Mouse (Mus musculus) liver (tissue): ENCODE results near the gene Prep.

Experiments used
- DNase-seq: peaks from one replicate; pipeline ENCODE4 v3.0.0-alpha.2; 2020; ENCODE audit warnings: mixed read lengths

Gene Prep

DNA sequence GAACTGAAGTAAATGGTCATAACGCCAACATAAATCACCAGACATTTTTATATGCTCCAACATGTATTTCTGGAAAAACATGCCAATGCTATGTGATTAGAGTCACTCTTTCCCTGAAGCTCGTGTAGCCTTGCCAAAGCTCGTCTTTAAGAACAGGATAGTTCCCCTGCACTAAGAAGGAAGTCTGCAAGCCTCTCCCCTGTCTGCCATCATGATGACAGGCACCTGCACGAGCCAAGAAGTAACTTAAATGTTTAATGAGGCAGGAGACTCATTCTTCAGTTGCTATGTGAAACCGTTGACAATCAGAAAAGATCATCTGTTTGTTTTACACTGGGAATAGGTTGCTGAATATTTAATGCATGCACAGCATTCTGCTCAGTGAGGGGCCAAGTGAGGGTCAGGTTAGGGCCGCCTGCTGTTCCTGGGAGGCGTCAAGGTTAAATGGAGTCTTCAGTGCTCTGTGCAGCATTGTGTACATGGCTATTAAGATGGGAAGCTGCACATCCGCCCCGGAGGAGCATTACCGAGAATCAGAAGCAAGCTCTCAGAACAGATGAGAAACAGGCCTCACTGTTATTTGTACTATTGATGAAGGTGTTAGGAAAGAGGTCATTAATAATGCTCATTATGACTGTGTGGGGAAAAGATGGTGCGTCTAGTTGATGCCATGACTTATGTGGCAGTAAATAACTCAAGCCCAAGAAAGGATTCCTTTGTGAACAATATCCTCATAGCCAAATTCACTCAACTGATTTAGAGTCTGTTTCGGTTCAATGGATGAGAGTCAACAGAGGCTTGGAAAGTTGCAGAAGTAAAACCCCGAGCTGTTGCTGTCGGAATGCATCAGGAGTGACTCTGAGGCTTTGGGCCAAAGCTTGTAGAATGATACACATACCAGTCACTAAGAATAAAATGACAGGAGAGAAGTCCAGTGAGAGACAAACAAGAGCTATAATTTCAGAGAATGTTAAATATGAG, 126.6 kb downstream of the Prep start:
- DNase-seq: no peak

DNA sequence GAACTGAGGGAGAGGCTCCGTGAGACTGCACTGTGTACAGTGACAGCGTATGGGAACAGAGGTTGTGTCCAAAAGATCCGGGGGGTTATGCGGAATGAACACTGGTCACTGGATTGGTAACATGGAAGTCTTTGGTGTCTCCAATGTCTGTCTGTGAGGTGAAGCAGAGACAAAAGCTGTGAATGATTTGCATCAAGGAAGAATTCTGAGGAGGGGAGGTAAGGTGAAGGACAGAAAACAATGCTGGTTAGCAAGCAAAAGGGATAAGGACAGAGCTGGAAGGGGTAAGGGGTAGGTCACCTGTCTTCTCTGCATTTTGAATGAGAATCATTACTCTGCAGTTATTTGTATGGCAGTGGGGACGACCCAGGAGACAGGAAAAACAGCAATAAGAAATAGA, 127.5 kb downstream of the Prep start:
- no peak for DNase-seq

DNA sequence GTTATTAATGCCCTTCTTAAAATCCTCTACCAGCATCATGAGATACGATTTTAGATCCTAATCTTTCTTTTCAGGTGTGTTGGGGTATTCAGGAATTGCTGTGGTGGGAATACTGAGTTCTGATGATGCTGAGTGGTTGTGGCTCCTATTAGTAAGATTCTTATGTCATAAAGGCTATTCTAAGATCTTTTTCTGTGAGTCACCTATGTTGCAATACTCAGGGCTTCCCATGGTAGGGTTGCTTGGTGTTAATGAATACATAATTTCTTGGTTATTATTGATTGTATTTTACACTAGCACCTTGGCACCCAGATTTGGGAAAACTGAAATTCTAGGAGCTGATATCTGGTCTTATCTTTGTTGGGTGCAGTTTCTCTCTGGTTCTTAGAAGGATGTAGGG, 137.6 kb downstream of the Prep start:
- DNase-seq: no peak

DNA sequence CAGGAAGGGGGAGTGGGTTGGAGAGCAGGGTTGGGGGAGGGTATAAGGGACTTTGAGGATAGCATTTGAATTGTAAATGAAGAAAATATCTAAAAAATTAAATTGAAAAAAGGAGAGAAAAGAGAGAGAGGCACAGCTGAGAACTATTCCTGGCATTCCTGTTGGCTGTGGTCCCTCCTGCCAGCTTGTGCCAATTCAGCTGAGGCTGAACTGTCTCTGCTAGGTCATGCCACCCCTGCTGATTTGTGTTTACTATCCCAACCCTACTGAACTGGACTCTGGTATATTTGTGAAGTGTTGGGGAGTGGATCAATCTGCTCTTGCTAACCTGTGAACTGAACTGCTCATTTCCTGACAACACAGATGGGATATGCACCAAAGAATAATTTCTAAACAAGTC, 143.2 kb downstream of the Prep start:
- DNase-seq: no peak

DNA sequence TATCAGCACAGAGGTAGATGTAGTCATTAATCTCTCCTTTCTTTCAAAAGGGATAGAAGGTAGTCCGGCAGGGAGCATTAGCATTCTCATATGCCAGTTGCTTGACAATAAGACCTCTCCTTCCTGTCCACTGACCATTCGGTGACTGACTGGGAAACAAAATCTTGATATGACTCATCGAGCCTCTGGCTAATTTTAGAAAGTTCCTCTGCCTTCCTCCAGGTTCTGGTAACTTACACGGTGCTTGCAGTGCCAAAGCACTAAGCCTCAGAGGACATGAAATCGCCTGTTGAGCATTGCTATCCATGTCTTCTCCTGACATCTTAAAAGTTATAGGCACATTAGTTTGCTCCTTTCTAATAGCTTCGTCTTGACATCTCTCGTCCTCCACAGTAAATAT, 149.7 kb downstream of the Prep start:
- DNase-seq: no peak
